Mouse (Mus musculus) bone marrow macrophage, adult 2 months (primary cell): ENCODE measurements around the gene Imp4.

Experiments
- CTCF ChIP-seq: IDR thresholded peaks from 2 replicates; pipeline ENCODE4 v1.5.1; 2012; ENCODE audit warnings: low read depth, mild to moderate bottlenecking, low read length, moderate library complexity
- POLR2A ChIP-seq: IDR thresholded peaks from 2 replicates; pipeline ENCODE4 v1.6.1; 2012; ENCODE audit warnings: mild to moderate bottlenecking, low read depth, low read length, borderline replicate concordance

GRCm38 (mm10) chr1:34459284-34460060 lies 19.8 kb downstream of the Imp4 start, which contains the start of gene Ptpn18:
- TF ChIP-seq POLR2A (no peak), CTCF (no peak)
